Mouse (Mus musculus): ENCODE results near the gene Psmb1. TPM values are rescaled to one million over a fixed set of nuclear protein-coding genes. Genes with fewer than 3 reads are reported as not detected.
"Not testable (repeated sequence)": the region's sequence is repeated elsewhere in the genome, so short reads cannot be mapped to it uniquely, and the experiment has no call there.

Psmb1 gene
- 161 and 162 TPM in 2 replicates for total RNA-seq (2014; fragmentation: Nextera tagmentation)
- total RNA-seq (2017): 154 and 171 TPM in 2 replicates

DNA sequence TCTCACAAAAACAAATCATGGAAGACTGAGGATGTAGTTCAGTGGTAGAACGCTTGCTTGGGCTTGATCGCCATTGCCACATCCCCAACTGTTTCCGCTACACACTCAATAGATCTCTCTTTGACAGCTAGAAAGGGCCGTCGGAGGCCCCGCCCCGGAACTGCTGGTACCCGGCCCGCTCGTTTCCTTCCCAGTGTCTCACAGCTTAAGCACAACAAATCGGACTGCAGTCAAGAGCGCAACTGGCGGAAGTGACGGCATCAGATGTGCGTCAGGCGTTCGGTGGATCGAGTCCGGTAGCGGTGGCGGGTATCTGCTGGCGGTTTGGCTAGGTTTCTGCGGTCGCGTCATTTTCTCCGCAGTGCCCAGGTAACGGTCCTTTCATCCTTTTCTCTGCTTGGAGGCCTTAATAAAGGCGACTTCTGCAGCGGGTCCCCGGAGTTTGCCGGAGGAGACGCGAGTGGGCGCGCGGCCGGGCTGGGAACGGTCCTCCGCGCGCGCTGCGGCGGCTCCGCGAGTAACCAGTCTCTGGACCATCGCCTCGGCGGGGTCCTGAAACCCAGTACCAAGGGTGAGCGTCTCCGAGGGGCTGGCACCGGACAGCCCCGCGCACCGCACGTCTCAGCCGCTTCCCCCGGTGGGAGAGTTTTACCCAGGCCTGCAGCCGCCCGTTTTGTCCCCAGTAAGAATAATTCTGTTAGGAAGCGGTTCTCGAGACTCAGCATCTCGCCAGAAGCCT lies at the start of gene Psmb1, which contains the start of gene Tbp:
Psmb1 (minus strand) TSS at position 96 of the 739 bp plus-strand sequence.
Tbp (plus strand) TSS at position 233 of the 739 bp plus-strand sequence.
- peak; percentile 86 for ATAC-seq (replicated peaks; ENCODE audit: low FRiP score, low TSS enrichment, poor library complexity, severe bottlenecking)

DNA sequence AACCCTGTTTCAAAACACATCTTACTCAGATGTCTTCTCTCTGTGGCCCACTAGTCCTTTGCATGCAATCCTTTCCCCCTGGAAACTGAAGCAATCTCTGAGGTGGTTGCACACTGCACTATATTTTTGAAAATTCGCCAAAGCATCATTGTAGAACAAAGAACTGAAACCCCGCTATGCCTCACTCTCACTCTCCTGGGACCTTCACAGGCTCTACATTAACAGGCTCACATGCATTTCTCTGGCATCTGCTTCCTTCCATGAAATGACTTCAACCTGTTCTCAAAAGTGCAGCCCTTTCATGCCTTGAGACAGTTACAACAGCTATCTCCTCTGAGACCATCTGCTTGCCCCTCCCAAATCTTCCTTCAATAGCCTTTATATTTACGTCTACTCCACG lies 46.9 kb upstream of the Psmb1 start:
- ATAC-seq (replicated peaks; ENCODE audit: low FRiP score, low TSS enrichment, poor library complexity, severe bottlenecking): no peak

DNA sequence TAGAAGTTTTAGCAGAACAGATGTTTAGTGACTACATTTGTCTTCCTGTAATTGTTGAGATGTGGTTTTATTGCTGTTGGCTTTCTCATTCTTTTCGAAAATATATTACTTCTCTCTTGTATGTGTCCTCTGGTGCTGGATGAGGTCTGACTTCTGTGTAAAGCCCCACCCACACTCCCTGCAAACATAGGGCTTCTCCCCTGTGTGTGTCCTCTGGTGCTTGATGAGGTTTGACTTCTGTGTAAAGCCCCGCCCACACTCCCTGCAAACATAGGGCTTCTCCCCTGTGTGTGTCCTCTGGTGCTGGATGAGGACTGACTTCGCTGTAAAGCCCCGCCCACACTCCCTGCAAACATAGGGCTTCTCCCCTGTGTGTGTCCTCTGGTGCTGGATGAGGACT lies 44.3 kb upstream of the Psmb1 start:
- ATAC-seq (replicated peaks; ENCODE audit: low FRiP score, low TSS enrichment, poor library complexity, severe bottlenecking): not testable (repeated sequence)

DNA sequence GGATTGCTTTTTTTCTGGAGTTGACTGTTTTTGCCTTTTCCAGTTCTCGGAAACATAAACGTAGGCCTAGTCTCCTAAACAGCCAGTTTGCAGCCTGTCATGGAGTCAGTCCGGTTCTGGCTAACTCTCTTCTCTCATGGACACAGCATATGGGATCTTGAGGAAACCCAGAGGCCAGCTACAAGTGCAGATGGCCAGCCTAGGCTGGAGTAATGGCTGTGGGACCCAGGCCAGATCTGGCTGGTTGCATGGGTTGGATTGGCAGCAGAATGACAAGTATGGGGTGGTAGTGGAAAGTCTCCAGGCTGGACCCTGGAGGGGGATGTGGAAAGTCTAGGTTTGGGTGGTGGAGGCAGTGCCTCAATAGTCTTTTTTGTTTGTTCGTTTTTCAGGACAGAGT lies 40.8 kb upstream of the Psmb1 start:
- ATAC-seq (replicated peaks; ENCODE audit: low FRiP score, low TSS enrichment, poor library complexity, severe bottlenecking): no peak

DNA sequence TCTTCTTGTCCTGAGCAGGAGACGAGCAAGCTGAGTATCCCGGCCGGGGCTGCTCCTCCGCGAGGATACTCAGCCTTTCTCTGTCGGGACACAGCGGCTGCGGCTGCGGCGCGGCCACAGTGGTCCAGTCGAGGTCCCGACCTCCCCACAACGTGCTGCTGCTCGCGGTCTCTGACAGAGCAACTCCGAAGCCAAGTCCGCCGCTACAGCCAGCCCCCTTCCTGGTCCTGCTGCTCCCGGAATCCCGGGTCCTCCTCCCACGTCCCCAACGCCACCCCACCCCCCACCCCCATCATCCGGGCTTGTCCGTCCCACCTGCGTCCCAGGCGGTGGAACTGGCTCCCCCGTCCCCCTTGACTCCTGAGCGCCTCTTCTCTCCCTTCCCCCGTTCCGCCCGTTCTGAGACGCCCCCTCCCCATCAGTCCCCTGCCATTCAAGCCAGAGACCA lies 36.9 kb upstream of the Psmb1 start:
- ATAC-seq (replicated peaks; ENCODE audit: low FRiP score, low TSS enrichment, poor library complexity, severe bottlenecking): peak; percentile 69

DNA sequence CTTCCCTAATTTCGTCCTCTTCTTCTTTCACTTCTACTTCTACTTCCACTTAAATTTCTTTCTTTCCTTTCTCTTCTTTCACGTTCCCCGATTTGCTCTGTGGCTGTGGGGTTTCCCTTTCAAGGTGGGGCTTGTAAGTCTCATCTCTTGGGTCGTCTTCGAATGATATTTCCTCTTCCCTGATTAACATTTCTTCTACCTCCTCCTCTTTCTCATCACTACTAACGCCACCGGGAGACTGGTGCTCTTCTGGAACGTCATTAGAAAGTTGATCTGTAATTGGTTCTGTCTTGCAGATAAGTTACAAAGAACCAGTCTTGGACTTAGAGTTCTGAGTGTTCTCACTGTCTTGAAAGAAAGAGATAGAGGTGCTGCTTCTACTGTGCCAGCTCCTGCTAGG lies 36.4 kb upstream of the Psmb1 start:
- ATAC-seq (replicated peaks; ENCODE audit: low FRiP score, low TSS enrichment, poor library complexity, severe bottlenecking): peak; percentile 25; the same call in 1 of the 2 replicates

DNA sequence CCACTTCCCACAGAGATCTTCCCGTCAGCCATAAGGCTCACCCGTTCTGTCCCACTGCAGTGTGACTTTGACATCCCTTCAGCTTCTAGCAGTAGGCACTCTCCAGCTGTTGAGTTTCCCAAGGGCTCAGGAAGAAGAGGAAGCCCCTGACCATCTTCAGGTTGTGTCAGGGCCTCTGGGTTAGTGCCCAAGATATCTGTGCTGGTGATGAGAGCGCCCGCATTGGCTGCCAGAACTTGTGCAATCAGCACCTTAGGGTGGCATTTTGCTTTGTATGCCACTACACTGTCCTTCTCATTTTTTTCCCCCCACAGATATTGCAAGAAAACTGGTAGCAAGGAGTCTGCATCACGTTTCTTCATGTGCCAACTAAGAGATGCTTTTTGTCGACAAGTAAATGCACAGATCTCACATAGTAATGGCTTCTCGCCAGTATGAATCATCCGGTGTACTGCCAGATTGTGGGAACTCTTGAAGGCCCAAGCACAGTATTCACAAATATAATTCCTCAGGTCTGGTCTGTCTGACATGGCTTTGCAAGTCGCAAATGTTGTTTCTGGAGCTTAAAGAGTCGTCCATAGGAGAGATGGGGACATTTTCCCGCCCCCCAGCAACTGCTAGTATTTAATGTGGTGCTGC lies 35.7 kb upstream of the Psmb1 start:
- no peak for ATAC-seq (replicated peaks; ENCODE audit: low FRiP score, low TSS enrichment, poor library complexity, severe bottlenecking)

DNA sequence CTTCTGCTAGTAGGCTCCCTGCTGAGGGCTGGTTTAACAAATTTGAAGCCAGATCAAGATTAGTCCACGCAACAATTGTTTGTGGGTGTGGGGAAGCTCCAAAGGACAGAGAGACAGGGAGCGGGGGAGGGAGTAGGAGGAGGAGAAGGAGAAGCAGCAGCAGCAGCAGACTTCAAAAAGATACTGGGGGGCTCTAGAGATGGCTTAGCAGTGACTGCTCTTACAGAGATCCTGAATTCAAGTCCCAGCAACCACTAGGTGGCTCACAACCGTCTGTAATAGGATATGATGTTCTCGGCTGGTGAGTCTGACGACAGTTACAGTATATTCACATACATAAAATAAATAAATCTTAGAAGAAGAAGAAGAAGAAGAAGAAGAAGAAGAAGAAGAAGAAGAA lies 30.6 kb upstream of the Psmb1 start:
- ATAC-seq (replicated peaks; ENCODE audit: low FRiP score, low TSS enrichment, poor library complexity, severe bottlenecking): no peak

DNA sequence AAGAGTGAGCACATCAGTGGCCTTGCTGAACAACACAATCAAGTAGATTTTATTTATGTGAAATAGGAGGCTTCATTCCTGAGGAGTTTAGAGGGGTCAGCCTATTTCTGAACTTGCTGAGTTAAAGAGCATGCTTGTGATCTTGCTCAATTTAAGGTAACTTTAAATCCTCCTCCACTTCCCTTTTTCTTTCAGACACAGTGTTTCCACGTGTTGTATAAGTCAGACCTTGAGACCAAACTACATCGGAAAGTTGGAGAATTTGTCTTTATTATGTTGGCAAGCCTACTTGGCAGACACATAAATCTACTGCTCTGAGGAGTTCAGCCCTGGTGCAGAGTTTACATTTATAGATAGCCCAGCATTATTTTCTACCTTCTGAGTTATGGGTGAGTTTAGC lies 29.3 kb upstream of the Psmb1 start:
- ATAC-seq (replicated peaks; ENCODE audit: low FRiP score, low TSS enrichment, poor library complexity, severe bottlenecking): no peak

DNA sequence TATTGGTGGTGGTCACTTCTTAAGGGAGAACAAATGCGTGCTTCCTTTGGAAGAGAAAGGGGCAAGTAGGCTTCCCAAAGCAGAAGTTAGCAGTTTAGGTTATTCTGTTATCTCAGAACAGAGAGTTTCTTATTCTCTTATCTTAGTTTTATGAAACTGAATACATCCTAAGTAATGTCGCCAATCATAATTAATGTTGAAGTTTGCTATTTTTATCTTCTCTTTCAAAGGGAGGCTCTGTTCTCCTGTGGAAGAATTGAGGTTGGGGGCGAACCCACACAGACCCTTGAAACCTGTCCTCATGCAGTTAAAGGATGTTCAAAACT lies 28.2 kb upstream of the Psmb1 start:
- ATAC-seq (replicated peaks; ENCODE audit: low FRiP score, low TSS enrichment, poor library complexity, severe bottlenecking): no peak

DNA sequence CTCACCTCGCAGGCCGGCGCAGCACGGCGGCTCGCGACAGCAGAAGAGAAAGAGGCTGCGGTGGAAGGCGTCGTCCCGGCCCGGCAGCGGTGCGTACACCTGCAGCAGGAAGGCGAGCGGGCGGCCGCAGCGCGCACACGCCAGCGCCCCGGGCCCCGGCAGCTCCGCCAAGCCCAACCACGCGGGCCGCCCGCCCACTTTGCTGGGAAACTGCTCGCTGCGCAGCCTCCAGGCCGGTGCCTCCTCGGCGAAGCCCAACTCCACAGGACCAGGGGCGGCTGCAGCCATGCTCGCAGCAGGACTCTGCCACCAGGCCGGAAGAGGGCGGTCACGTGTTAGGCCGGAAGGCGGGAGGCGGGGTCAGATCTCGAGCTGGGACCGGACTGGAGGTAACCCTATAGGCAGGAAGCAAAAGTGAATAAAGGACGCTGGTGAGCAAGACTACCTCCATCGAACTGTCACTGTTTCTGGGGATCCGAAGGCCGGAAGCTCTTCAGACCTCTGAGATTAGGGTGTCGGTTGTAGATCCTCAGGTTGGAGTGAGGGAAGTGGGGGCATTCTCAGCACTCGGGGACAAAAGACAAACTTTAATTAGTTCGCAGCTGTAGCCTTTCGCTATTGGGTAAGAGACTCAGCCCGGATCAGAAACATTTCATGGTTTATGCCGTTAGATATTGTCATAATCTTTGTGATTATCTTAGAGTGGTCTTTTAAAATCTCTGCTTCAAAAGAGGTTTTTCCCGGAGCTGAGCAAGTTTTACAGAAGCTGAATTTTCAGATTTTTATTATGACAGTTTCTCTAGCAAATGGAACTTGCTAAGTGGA lies 27.6 kb upstream of the Psmb1 start, which contains the start of gene Pdcd2:
Pdcd2 (minus strand) TSS at position 316 of the 825 bp plus-strand sequence.
- peak; percentile 99 for ATAC-seq (replicated peaks; ENCODE audit: low FRiP score, low TSS enrichment, poor library complexity, severe bottlenecking)

DNA sequence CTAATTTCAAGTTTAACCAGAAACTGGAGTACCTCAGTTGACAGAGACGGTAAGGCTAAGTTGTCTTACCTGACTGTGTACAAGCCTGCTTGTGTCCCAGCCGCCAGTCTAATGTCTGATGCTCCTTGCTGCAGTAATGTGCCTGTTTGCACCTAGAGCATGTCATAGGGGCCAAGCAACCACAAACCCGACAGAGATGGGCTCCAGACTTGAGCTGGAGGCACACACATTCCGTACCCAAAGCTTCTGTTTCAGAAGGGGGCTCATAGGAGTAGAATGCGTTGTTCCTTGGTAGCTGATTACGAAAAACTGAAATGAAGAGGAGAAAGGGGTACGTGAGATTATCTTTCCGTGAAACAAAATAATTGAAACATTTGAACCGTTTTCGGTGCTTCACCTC lies 26.8 kb upstream of the Psmb1 start:
- ATAC-seq (replicated peaks; ENCODE audit: low FRiP score, low TSS enrichment, poor library complexity, severe bottlenecking): no peak

DNA sequence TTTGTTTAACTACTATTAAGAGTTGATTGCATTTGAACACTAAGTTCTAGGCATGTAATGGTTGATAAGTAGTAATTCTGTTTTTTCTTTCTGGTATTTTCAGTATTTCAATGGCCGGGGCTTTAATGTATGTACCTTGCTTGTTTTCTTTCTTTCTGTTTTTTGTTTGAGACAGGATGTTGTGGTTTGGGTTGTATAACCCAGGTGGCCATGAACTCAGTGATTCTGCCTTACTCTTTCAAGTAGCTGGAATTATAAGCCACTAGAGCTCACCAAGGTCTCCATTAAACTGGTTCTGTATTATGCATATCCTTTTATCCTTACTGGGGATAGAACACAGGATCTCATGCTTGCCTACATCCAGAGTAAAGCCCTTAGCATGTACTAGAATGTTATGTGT lies 19.2 kb upstream of the Psmb1 start:
- no peak for ATAC-seq (replicated peaks; ENCODE audit: low FRiP score, low TSS enrichment, poor library complexity, severe bottlenecking)

DNA sequence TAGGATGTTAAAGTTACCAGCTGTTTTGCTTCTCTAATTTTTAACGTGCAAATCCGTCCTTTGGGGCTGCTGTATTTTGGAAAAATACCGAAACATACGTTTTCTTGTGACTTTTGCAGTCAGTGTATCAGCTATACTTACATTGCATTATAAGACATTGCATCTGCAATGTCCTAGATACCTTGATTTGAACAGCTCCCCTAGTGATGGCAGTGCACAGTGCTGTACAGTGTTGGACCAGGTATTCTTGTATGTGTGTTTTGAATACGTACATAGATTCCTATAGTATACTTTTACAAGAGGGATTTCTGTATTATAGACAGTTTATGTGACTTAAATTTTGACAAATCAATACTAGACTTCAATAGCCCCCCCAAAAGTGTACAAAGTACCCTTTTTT lies 18.6 kb upstream of the Psmb1 start:
- peak; percentile 62 for ATAC-seq (replicated peaks; ENCODE audit: low FRiP score, low TSS enrichment, poor library complexity, severe bottlenecking)

DNA sequence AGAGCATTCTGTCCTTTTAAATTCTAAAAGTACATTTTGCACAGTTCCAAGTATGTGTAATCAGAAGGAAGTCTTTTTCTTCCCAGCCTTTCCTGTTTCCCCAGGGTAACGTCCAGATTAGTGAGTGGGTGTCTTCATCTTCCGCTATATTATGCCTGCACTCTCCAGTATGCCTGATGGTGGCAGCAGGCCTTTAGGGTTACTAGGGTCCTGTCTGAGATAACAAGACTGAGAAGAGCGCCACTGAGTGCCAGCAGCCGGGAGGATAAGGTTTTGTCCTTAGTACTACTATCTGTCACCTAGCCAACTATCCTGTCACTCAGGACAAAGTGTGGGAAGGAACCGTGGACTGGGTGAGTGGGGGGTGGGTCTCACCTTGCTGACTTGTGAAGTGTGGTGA lies 18.2 kb upstream of the Psmb1 start:
- peak; percentile 76 for ATAC-seq (replicated peaks; ENCODE audit: low FRiP score, low TSS enrichment, poor library complexity, severe bottlenecking)

DNA sequence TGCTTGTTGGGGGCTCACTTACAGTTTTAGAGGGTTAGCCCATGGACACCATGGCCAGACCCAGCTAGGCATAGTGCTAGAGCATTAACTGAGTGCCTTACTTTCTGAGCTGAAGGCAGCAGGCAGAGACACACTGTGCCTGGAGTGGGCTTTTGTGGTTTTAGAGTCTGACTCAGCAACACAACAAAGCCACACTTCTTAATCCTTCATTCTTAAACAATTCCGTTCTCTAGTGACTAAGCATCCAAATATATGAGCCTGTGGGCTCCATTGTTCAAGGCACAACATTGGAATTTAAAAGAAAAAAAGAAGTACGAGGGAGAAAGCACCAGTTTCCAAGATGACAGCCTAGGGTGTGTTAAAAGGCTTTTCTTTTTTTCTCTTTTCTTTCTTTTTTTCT lies 11.1 kb upstream of the Psmb1 start:
- ATAC-seq (replicated peaks; ENCODE audit: low FRiP score, low TSS enrichment, poor library complexity, severe bottlenecking): no peak

DNA sequence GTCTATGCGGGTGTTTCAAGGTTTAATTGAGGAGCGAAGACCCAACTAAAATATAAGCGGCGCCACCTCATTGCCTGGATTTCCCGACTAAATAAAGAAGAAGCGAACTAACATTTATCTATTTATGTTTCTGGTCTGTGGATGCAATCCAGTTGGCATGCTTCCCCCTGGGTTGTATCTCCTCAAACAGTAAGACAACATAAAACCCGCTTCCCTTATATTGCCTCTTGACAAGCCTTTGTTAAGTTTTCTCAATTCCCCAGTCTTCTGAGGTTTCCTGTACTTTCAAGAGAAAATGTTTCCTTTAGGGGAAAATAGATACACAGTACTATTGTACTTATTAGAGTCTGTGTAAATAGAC lies 818 bp downstream of the Psmb1 start:
- ATAC-seq (replicated peaks; ENCODE audit: low FRiP score, low TSS enrichment, poor library complexity, severe bottlenecking): no peak

DNA sequence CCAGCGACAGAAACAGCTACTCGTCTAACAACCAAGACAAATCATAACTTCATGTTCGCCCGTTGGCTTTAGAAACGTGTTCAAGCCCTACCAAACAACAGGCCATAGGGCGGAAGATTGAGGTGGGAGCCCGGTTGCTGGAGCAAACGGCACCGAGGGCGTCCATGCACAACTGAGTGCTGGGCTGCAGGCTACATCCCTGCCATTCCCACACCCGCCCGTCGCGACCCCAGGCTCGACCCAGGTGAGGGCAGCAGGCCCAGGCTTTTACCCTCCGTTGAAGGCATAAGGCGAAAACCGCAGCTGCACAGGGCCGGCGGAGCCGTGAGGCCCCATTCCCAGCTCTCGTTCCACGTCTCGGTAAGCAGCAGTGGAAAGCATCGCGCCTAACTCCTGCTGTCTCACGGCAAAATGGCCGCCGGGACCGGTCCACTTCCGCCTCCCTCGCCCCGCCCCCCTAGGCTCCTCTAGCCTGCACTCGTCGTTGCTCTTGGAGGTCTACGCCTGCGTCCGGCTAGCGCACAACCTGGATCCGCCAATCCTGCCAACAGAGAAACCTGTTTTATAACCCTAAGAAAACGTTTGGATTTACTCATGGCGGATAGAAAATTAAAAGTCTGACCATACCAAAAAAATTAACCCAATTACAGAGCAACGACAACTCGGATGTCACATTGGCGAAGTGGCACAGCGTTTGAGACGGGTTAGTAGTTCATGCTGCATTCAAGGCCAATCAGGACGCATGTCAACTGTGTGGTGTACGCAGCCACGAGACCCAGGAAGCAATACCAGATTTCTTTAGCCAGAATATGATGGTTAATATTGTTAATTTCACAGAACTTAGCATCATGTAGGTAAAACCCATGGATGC lies 1.4 kb downstream of the Psmb1 start:
- ATAC-seq (replicated peaks; ENCODE audit: low FRiP score, low TSS enrichment, poor library complexity, severe bottlenecking): peak; percentile 91

DNA sequence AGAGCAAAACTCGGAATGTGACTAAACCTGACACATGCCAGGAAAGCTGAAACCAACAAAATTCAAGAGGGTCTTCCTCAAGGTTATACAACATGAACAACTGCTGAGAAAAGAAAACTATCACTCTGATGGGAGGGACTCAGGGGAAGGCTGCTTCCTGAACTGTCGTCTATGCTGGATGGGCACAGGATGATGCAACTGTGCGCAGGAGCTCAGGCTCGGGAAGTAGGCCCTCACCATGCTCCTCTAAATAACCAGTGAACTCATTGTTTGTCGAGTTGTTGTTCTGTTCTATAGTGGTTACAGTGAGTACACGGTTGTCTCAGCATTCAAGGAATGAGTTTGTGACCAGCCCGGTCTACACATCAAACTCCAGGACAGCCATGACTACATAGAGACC lies 9.0 kb downstream of the Psmb1 start:
- ATAC-seq (replicated peaks; ENCODE audit: low FRiP score, low TSS enrichment, poor library complexity, severe bottlenecking): no peak
